Mouse (Mus musculus) G1E (cell line): ENCODE measurements around the gene Tent4a. TPM values are rescaled to one million over a fixed set of nuclear protein-coding genes. Genes with fewer than 3 reads are reported as not detected.

Experiments used
- ATAC-seq: 2 replicates; pipeline ENCODE4 v1.8.0; 2016; ENCODE audit warnings: mild to moderate bottlenecking; ENCODE audit not compliant: insufficient number of reproducible peaks, poor library complexity, low FRiP score, severe bottlenecking; ENCODE audit errors: extremely low read depth
- DNase-seq: peaks from one replicate; pipeline ENCODE4 v3.0.0; 2012; ENCODE audit warnings: low spot score
- H3K27me3 ChIP-seq: 2 replicates; pipeline ENCODE4 v1.6.1; 2012; ENCODE audit warnings: mild to moderate bottlenecking, low read length, inconsistent platforms; ENCODE audit not compliant: insufficient read depth
- H3K36me3 ChIP-seq: replicated peaks from 2 replicates; pipeline ENCODE3; 2012; ENCODE audit warnings: mild to moderate bottlenecking, inconsistent platforms
- H3K4me1 ChIP-seq: 2 replicates; pipeline ENCODE4 v1.6.1; 2012; ENCODE audit warnings: low read depth, low read length, inconsistent platforms, mixed read lengths; ENCODE audit not compliant: insufficient read depth
- H3K4me3 ChIP-seq: 2 replicates; pipeline ENCODE4 v1.5.1; 2012; ENCODE audit warnings: low read depth, mild to moderate bottlenecking, inconsistent platforms, low read length, moderate library complexity, mixed read lengths
- H3K9me3 ChIP-seq: replicated peaks from 2 replicates; pipeline ENCODE4 v1.6.1; 2012; ENCODE audit warnings: inconsistent platforms
- CTCF ChIP-seq: IDR thresholded peaks from 2 replicates; pipeline ENCODE4 v1.5.1; 2012; ENCODE audit warnings: low read depth, low read length, inconsistent platforms, mixed read lengths
- GATA1 ChIP-seq: IDR thresholded peaks from 2 replicates; pipeline ENCODE4 v1.6.1; 2012; ENCODE audit warnings: borderline replicate concordance, low read length, inconsistent platforms, mixed read lengths
- GATA2 ChIP-seq: IDR thresholded peaks from 2 replicates; pipeline ENCODE4 v1.6.1; 2012; ENCODE audit warnings: low read depth, low read length, inconsistent platforms, borderline replicate concordance
- POLR2AphosphoS5 ChIP-seq: IDR thresholded peaks from 2 replicates; pipeline ENCODE4 v1.6.1; 2012; ENCODE audit warnings: low read depth, low read length, inconsistent platforms; ENCODE audit not compliant: insufficient replicate concordance
- TAL1 ChIP-seq: conservative IDR thresholded peaks from 2 replicates; pipeline ENCODE4 v1.6.1; 2012; ENCODE audit warnings: low read depth, low read length, inconsistent platforms, mixed read lengths
- polyA plus RNA-seq: library from polyadenylated mRNA; stranded (reverse); fragments of >175 nt; gene quantifications from 2 replicates; pipeline ENCODE4 v1.2.3, GENCODE M21; 2012
- total RNA-seq, 2 experiments: library from RNA; stranded (forward) in 1 of 2; stranded (reverse) in 1 of 2; fragments of 200-1000 nt in 1 of 2; fragments of >200 nt in 1 of 2; fragmentation: Nextera tagmentation in 1 of 2; gene quantifications; 2 replicates each; pipeline ENCODE4 v1.2.3; 2014 to 2017

The Tent4a gene
- total and polyA plus RNA-seq, 3 experiments: 8.0 to 9.9 (median 9.5) TPM

GRCm38 (mm10) chr13:69550831-69551230, 16.4 kb upstream of the Tent4a start:
- DNase-seq (no peak), ATAC-seq (no peak)
- H3K4me3 ChIP-seq: no peak overlapping the region
- no peaks in the 10 kb centered on the region for H3K9me3 ChIP-seq
- H3K36me3 ChIP-seq: no peaks in the 10 kb centered on the region
- H3K4me1 ChIP-seq: no peaks in the 10 kb centered on the region
- H3K27me3 ChIP-seq: peaks cover 20% of the 10 kb centered on the region
- no peak for TF ChIP-seq TAL1
- no peak for TF ChIP-seq CTCF
- no peak for TF ChIP-seq GATA2
- TF ChIP-seq POLR2AphosphoS5: no peak
- no peak for TF ChIP-seq GATA1

- H3K4me1 ChIP-seq: no peaks in the 10 kb centered on the region
- peaks cover 20% of the 10 kb centered on the region for H3K27me3 ChIP-seq
- H3K4me3 ChIP-seq: no peak overlapping the region
- no peaks in the 10 kb centered on the region for H3K9me3 ChIP-seq
- ATAC-seq (no peak), DNase-seq (no peak)
- no peaks in the 10 kb centered on the region for H3K36me3 ChIP-seq
- TF ChIP-seq GATA1 (no peak), GATA2 (no peak)
These were observed 15.6 kb upstream of the Tent4a start for GRCm38 (mm10) chr13:69549980-69550379.

- Histone ChIP-seq H3K4me1 (no peaks in the 10 kb centered on the region), H3K36me3 (no peaks in the 10 kb centered on the region), H3K27me3 (peaks cover 29% of the 10 kb centered on the region), H3K4me3 (no peak overlapping the region), H3K9me3 (no peaks in the 10 kb centered on the region)
- TF ChIP-seq POLR2AphosphoS5: no peak
- no peak for TF ChIP-seq GATA1
- TF ChIP-seq CTCF: no peak
- no peak for TF ChIP-seq TAL1
- TF ChIP-seq GATA2: no peak
- DNase-seq (no peak), ATAC-seq (no peak)
These were observed 13.2 kb upstream of the Tent4a start for GRCm38 (mm10) chr13:69547488-69548180.

GRCm38 (mm10) chr13:69545019-69545418, 10.6 kb upstream of the Tent4a start:
- DNase-seq (no peak), ATAC-seq (peak; percentile 62)
- Histone ChIP-seq H3K4me1 (0 out of 2 replicates have a peak, but pooled peaks cover 9% of the 10 kb centered on the region), H3K9me3 (no peaks in the 10 kb centered on the region), H3K36me3 (no peaks in the 10 kb centered on the region), H3K27me3 (peaks cover 34% of the 10 kb centered on the region), H3K4me3 (no peak overlapping the region)
- TF ChIP-seq CTCF: peak; percentile 69
- no peak for TF ChIP-seq GATA1

- TF ChIP-seq GATA1 (no peak), TAL1 (no peak), CTCF (no peak), GATA2 (no peak), POLR2AphosphoS5 (no peak)
- no peak for ATAC-seq
- H3K4me3 ChIP-seq: no peak overlapping the region
- no peaks in the 10 kb centered on the region for H3K9me3 ChIP-seq
- H3K36me3 ChIP-seq: no peaks in the 10 kb centered on the region
- H3K4me1 ChIP-seq: peaks cover 11% of the 10 kb centered on the region; the same call in 1 of the 2 replicates
- DNase-seq: no peak
- peaks cover 25% of the 10 kb centered on the region for H3K27me3 ChIP-seq
These were observed 9.2 kb upstream of the Tent4a start for GRCm38 (mm10) chr13:69543595-69543994.

GRCm38 (mm10) chr13:69542571-69543352, 8.3 kb upstream of the Tent4a start:
- DNase-seq (no peak), ATAC-seq (no peak)

More at GRCm38 (mm10) chr13:69542571-69543352, 8.3 kb upstream of the Tent4a start:
- Histone ChIP-seq H3K36me3 (no peaks in the 10 kb centered on the region), H3K9me3 (no peaks in the 10 kb centered on the region), H3K4me1 (peaks cover 16% of the 10 kb centered on the region; the same call in 1 of the 2 replicates), H3K27me3 (peaks cover 22% of the 10 kb centered on the region), H3K4me3 (no peak overlapping the region)
- TF ChIP-seq GATA1: no peak
- no peak for TF ChIP-seq TAL1
- TF ChIP-seq GATA2: no peak
